Mouse (Mus musculus) brain, adult 2 months (tissue): Measurements from ENCODE around the gene Scin.

Experiments used
- DNase-seq: peaks from one replicate; pipeline ENCODE4 v3.0.0; 2011; ENCODE audit warnings: low read depth, low spot score

The Scin gene

DNA sequence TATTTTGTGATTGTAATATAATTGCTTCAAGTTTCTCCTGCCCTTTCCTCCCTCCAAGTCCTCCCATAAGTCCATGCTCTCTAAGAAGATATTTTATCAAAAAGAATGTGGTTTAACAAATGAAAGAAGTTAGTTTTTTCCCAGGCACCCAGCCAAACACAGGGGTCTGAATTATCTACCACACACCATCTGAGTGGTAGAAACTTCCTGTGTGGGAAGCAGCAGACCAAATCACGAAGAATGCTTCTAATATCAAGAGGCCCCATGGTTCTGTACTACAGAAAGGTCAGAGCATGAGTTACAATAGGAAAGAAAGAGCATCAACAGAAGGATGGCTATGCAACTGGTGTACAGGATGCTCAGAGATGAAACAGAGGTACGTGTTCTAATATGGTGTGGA lies 25.9 kb downstream of the Scin start:
- no peak for DNase-seq

DNA sequence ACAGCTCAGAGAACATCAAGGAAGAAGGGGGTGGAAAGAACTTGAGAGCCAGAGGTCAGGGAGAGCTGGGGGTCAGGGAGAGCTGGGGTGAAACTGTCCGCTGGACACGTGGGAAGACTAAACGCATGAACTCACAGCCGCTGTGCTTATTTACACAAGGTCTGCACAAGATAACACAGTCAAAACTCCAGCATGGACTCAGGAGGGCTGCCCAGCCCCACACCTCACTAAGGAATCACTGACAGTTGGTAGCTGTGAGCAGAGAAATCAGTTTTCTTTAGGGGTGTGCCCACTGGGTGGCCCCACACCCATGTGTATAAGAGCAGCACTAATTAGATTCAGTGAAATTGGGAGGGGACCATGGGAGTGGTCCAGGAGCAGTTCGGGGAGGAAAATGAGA lies 27.2 kb downstream of the Scin start:
- no peak for DNase-seq

DNA sequence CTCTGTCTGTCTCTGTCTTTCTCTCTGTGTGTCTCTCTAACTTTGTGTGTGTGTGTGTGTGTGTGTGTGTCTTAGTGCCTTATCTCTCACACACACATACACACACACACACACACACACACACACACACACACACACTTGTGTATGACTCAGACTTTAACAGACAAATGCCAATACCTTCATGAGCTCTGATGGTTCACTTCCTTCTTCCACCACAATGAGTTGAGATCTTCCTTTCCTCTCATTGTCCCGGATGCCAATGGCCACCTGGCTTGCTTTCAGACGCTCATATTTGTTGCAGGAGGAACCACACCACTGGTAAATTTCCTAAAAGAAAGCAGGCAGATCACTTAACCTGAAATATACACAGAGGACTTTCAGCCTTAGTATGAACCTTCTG lies 29.3 kb downstream of the Scin start:
- no peak for DNase-seq

DNA sequence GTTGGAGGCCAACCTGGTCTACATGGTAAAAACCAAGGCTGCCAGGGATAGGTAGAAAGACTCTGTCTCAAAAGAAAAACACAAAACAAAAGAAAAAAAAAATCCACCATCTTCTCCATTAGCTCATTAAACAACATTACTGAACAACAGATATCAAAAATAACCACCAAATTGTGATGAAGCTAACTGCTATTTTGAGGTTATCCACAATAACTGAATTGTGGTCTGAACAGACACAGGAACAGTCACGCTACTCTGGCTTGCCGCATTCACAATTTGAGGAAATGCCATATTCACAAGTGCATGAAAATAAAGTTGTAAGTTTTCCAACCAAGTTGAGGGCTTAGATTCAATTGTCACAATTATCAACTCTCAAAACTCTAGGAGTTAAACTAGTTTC lies 31.7 kb downstream of the Scin start:
- DNase-seq, result no peak

DNA sequence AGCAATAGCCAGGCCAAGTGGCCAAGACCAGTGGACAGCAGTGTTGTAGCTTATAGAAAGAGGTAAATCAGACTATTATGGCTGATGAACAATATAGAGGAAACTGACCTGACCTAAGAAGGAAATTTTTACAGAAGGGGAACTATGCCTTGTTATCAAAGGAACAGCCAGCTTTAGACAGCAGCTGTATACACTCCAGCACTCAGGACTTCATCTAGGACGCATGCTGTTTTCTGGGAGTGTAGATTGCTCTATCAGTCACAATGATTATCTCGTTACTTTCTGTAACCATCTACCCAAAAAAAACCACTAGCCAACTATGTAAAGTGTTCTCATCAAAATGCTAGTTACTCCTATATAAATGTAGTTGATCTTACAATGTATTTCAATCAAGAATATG lies 34.6 kb downstream of the Scin start:
- no peak for DNase-seq

DNA sequence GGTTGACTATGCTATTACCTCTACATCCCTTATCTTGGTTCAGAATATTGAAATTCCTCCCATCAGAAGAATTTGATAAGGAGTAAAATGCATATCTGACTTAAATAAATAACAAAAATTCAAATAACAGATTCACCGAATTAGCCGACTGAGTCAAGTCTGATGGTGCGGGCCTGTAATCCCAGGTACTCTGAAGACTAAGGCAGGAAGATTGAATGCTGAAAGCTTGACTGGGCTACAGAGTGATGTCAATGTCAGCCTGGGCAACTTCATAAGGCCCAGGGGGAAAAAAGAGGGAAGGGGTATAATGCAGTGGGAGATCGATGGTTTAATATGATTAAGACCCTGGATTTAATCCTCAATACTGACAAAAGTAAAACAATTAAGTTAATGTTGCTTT lies 36.6 kb downstream of the Scin start:
- DNase-seq, result no peak

DNA sequence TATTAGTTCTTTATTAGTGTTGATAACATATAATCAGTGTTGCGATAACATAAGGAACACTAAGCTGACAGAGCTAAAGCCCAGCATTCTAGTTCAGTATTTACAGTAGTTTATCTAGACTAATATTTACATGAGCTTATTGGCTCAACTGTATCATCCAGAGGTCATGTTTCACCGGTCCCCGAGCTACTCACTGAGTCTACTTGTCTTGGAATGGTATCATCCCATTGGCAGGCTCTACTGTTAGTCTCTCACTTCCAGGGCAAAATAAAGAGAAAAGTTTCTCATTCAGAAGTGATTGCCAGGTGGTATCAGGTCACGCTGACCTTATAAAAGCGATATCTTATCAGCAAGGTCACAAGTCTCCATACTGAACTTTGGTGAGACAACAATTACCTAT lies 37.0 kb downstream of the Scin start:
- no peak for DNase-seq

DNA sequence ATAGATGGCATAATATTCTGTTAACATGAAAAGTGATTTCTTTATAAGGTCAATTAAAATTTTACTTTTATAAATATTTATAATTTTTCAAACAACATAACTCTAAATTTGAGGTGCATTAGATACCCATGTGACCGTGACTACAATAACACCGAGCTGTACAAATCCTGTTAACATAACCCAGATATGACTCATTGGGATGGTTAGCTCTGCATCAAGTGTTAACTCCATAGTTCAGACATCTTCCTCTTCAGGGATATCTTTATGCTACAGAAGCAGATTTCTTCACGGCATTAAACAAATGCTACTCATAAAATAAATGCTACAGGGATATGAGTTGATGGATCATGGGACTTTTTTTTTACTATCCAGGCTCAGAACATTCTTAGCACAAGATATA lies 37.6 kb downstream of the Scin start:
- DNase-seq, result no peak

DNA sequence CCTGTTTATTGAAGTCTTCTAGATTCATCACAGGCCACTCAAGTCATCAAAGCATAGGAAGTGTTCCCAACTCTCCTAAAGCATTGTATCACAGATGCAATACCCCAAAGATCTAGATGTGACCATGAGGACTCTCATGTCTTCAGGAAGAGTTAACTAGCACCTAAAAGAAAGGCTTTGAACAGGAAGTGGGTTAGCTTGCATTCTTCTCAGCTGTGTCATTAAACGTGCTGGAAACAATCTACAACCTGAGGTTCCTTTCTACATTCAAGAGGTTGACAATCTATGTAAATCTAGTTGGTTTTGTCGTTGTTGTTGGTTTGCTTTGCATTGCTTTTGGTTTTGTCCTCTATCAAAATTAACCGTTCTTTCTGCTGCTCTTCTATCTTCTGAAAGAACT lies 44.0 kb downstream of the Scin start:
- no peak for DNase-seq

DNA sequence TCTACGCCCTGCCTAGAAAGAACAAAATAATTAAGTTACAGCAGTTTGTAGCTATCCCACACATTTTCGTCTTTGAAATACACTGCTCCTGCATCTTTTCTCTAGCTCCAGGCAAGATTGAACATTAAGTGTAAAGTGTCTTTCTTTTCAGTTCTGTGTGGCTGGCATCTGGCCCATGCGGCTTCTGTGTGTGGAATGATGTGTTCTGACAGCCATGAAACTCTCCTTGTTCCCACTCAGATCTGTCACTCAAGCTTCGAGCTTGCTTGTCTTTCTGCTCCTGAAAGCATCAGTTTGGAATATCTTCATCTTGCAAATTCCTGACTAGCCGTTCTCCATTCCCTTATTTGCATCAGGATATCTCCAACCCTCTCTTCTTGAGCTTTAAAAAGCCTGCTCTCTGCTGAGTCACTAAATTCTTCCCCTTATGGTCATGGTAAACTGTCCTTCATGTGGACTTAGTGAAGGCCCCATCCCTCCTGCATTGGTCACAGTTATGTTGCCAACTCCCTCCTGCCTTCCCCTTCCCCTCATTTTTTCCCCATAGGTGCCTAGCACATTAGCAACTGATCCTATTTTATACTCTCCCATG lies 48.2 kb downstream of the Scin start:
- DNase-seq, result peak; percentile 79

DNA sequence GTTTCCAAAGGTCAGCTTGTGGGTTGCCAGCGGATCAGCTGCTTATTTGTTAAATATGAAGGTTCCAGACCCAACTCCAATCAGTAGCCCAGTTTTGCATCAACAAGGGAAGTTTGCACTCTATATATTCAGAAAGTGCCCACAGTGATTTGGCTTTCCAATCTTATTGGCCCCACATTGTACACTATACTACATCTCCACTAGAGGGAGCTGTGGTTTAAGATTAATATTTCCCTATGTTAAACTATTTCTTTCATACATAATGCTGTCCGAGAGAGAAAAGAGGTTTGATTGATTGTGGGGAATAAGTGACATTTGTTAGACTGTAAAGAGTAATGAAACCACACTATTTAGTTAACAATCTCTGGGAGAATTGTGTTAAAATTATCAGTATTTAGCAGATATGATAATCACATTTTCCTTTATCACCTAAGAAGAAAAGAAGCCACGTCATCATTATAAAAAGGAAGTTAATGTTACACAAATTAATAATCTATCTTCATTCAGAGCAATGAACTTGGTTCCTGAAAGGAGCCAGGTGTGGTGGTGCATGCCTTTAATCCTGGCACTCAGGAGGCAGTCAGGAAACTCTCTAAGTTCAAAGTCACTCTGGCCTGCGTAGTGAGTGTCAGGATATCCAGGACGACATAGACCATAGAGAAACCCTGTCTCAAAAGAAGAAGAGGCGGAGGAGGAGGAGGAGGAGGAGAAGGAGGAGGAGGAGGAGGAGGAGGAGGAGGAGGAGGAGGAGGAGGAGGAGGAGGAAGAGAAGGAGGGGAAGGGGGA lies 51.4 kb downstream of the Scin start:
- DNase-seq, result peak; percentile 29

DNA sequence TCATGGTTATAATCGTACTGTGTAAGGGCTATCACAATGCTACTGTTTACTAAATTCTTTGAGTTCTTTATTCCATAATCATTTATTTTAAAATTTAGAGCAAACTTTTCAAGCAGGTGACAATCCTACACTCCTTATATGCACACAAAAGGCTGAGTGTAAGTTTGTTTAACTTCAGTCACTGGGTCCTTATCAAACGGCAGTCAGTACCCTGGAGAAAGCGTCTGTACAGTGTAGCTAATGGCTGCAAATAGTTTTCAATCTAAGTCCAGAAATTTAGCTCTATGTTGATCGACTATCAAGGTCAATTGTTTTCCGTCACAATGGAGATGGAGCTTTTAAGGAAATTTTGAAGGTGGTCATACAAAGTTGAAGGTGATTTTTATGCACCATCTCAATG lies 52.0 kb downstream of the Scin start:
- DNase-seq, result no peak

DNA sequence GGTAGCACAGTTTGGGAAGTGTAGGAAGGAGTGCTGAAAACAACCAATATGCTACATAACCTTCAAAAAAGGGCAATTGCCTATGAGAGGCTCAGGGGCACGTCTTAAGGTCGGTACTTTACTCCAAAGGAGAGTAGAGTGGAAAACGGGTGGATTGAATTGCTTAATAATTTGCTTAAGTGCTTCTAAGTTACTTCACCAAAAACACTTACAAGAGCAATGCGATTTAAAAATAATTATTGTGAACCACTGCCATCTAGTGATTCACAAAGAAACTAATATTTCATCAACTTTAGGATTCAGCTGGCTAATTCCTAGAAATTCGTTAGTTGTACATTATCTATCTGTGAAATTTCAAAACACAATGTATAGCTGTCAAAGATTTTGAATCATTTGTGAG lies 60.4 kb downstream of the Scin start:
- DNase-seq, result peak; percentile 48

DNA sequence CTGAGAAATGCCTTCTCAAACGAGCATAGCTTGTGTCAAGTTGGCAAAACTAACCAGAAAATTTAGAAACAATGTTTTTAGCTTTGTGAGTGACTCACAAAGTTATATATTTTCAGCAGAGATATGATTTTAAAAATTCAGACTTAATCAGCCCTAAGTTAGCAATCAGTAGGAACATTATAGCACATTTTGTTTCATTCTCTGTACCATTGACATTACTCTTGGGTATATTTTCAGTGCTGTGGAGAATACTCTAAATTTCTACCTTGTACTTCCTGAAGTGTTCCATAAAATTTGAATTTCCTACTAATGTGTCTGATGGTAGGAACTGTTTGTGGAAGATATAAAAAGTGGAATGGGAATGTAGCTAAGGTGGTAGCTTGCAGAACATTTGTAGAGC lies 87.0 kb downstream of the Scin start:
- no peak for DNase-seq

DNA sequence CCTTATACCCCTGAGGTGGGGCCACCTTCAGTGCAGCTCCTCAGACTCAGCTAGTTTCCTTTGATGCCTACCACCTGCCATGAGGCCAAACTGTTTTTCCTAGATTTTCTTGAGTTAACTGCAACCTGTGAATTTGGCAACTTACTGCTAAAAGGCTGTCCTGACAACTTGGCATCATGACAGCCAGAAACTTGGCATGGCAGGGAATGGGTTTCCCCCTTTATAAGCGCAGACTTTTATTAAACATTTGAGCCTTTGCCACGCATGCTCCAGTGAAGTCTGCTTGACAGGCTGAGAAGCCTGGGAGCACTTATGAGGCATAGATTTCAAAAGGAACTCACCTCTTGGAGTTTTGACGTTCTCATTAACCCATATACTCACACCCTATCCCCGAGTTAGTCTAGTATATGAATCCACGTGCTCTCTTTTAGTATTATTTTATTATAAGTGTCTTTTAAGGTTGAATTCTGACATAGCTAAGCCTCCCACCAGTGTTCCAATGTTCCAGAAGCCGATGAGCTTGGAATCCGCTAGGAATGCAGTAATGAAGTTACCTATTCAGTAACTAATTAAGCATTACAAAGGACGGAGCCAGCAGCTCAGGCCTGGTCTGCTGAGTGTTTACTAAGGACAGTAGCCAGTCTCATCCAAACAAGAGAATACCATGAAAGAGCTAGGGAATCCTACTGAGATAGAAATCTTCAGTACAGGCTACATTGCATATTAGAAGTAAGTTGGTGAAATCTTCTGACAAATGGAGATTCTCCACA lies 90.0 kb downstream of the Scin start:
- DNase-seq, result no peak

DNA sequence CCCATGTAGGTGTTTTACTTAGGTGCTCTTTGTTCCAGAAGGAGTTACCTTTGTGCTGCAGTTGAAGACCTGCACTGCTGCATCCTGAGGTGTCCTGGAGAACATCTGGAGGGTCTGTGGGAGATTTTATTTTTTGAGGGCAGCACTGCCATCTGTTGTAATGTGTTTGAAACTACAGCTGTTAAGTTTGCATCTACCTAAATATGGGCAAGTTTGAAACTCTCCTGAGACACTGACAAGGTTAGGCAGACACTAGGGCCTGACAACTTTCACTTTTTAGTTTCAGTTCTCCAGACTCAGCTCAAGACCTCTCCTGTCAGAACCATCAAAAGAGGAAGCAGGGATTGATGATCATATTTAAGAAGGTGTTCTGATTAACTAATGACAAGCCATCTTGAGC lies 94.0 kb downstream of the Scin start:
- DNase-seq, result peak; percentile 55

DNA sequence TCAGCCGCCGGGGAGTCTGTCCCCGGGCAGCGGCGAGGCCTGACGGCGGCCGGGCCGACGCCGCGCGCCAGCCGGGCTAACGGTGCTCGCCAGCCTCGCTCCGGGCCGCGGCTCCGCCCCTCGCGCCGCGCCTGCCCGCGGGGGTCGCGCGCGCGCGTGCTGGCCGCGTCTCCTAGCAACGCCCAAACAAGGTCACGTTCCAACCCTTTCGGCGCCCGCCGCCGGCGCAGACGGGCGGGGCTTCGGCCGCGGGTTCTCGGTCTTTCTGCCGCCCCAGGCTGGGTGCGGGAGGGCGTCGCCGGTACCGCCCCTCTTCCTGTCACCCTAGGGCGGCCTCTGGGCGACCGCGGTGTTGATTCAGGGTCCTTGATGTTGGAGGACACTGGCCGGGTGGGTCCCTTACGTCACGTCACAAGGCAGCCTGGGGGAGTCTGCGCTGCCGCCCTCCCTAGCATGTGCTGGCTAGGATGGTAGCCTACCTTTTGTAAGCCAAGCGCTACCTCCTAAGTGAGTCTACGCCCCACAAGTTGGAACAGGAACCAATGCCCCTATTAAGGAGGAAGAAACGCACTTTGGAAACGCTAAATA lies 96.1 kb downstream of the Scin start, which contains the start of gene Arl4a:
Gene Arl4a, minus strand, starts transcription at position 150 of the 588 bp plus-strand sequence.
- DNase-seq, result peak; percentile 90

DNA sequence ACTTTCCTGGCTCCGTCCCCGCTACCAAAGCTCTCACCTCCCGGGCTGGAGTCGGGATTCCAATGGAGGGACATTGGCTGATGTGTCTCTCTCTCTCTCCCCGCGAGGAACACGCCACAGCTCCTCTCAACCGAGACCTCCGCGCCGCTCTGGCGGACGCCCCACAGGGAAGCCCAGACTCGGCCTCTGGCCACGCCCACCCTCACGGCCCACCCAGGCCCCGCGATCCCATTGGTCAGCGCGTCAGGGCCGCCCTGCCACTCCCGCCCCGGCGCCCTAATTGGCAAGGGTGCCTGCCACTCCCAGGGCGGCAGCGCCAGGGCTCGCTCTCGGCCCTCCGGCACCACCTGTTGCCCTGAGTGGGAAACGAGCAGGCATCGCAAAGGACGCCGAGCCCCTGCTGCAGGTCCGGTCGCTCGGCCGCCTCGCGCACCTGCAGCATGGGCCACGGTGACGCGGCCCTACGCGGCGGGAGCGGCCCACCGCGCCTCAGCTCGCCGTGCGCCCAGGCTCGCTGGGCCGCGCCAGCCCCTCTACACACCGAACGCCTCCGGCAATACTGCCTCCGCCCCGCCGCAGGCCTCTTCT lies 96.7 kb downstream of the Scin start:
- DNase-seq, result peak; percentile 98

DNA sequence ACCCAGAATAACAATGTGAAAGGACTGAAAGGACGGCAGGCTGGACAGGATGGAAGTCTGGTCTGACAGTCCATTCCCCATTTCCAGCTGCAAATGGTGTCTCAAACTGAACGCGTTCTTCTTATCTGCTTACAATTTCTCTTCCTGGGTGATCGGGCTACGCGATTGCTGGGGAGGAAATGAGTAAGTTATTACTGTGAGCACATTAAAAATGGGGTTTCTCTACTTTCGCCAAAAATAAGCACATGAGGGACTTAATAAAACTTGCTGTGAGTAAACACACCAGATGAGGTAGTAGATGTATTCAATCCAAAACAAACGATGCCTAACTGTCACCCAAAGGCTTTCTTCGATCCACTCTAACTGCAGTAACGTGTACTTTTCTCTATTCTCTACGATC lies 97.4 kb downstream of the Scin start:
- DNase-seq, result peak; percentile 32

DNA sequence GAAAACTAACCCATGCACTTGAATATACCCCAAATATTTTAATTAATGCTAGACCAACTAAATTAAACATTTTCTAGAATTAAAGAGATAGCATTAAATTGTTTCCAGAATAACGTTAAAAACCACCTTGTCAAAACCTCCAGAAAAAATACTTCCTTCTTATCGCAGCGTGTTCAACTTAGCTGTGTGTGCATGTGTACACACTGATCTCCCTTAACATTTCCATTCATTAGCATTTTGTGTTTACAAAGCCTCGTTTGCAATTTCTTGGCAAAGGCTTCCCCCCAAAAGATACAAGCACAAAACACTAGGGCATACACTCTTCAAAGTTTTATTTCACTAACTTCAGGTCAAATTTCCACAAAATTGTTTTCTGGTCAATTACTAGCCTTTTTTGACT lies 98.5 kb downstream of the Scin start:
- DNase-seq, result no peak

DNA sequence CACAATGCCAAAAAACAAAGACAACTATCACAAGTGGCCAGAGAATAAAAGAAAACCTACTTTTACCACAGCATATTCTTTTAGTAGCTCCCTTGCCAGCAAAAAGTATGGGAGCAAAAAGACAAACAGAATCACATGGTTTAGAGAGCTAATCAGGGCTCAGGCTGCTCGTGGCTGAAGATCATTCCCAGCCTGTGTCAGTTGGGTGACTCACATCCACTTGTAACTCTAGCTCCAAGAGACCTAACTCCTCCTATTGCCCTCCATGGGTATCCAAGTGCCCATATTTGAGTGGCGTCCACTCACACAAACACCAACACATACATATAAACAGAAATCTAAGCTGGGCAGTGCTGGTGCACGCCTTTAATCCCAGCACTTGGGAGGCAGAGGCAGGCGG lies 104.8 kb downstream of the Scin start:
- no peak for DNase-seq

DNA sequence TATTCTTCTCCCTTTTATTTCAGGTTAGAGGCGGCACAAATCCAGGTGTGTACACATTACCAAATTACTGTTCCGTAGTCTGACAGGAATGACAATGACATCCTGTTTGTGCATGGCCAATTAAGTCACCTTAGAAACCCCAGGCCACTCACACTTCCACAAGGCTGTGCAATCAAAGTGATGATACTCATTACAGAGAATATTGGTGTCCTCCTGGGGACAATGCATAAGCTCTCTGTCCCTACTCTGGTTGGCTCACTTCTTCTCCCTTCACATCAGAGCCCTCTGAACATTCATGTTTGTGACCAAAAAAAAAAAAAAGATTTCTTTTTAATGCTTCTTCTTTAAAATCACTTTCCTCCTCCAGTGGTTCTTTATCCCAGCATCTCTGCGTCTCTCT lies 106.2 kb downstream of the Scin start:
- no peak for DNase-seq
